Mouse (Mus musculus) limb, embryonic 14.5 days (tissue): ENCODE data around the gene Zpr1. TPM values are rescaled to one million over a fixed set of nuclear protein-coding genes. Genes with fewer than 3 reads are reported as not detected.

Source experiments
- ATAC-seq: fragments of 200-750 bp; cut with Nextera tagmentation; 2 replicates; pipeline ENCODE4 v1.8.0; 2017; ENCODE audit warnings: low read depth, moderate number of reproducible peaks, moderate TSS enrichment; ENCODE audit not compliant: low FRiP score
- DNase-seq: peaks from one replicate; pipeline ENCODE4 v3.0.0-alpha.2; 2015; ENCODE audit warnings: low spot score
- H3K27ac ChIP-seq: fragments of 300-500 bp; sonication (generic); replicated peaks from 2 replicates; pipeline ENCODE4 v1.5.1; 2014; ENCODE audit warnings: low read depth, mild to moderate bottlenecking, low read length, moderate library complexity, mixed read lengths
- H3K27me3 ChIP-seq: fragments of 300-500 bp; sonication (generic); 2 replicates; pipeline ENCODE4 v1.6.1; 2014; ENCODE audit warnings: low read length, mixed read lengths; ENCODE audit not compliant: control insufficient read depth, insufficient read depth
- H3K36me3 ChIP-seq: fragments of 300-500 bp; sonication (generic); 2 replicates; pipeline ENCODE4 v1.6.1; 2014; ENCODE audit warnings: mild to moderate bottlenecking, low read length, moderate library complexity, mixed read lengths; ENCODE audit not compliant: control insufficient read depth, insufficient read depth
- H3K4me1 ChIP-seq: fragments of 300-500 bp; sonication (generic); 2 replicates; pipeline ENCODE4 v1.6.1; 2014; ENCODE audit warnings: antibody characterized with exemption, low read length, mixed read lengths; ENCODE audit not compliant: control insufficient read depth, insufficient read depth
- H3K4me2 ChIP-seq: fragments of 300-500 bp; sonication (generic); replicated peaks from 2 replicates; pipeline ENCODE4 v1.6.1; 2014; ENCODE audit warnings: low read depth, mild to moderate bottlenecking, low read length, moderate library complexity; ENCODE audit not compliant: severe bottlenecking
- H3K4me3 ChIP-seq: fragments of 300-500 bp; sonication (generic); replicated peaks from 2 replicates; pipeline ENCODE4 v1.5.1; 2014; ENCODE audit warnings: low read length
- H3K9ac ChIP-seq: fragments of 300-500 bp; sonication (generic); 2 replicates; pipeline ENCODE4 v1.6.1; 2014; ENCODE audit warnings: mild to moderate bottlenecking, low read depth, low read length, moderate library complexity; ENCODE audit not compliant: severe bottlenecking
- H3K9me3 ChIP-seq: fragments of 300-500 bp; sonication (generic); 2 replicates; pipeline ENCODE4 v1.6.1; 2016; ENCODE audit warnings: low read length; ENCODE audit not compliant: control insufficient read depth
- POLR2A ChIP-seq: fragments of 200-500 bp; IDR thresholded peaks from 2 replicates; pipeline ENCODE4 v1.8.0; 2012; ENCODE audit warnings: inconsistent platforms, mild to moderate bottlenecking, moderate library complexity, borderline replicate concordance; ENCODE audit not compliant: insufficient read depth, insufficient read length; ENCODE audit errors: extremely low read depth
- WGBS: fragments of 180-500 bp; shearing (Covaris S2); extraction: QIAGEN DNeasy Blood & Tissue Kit; methylation state at CpG from one replicate; pipeline ENCODE4 v1.1.7; 2014; 5-methylcytosine and 5-hydroxymethylcytosine counted together
- polyA plus RNA-seq, 2 experiments: library from polyadenylated mRNA; depleted of rRNA in 1 of 2; stranded (reverse) in 1 of 2; unstranded in 1 of 2; fragments of >200 nt; fragmentation: Nextera tagmentation in 1 of 2; extraction: Ambion mirVana in 1 of 2; gene quantifications; 2 replicates each; pipeline versions ENCODE4 v1.2.1 to v1.2.3; 2012 to 2014

Zpr1 gene
- polyA plus RNA-seq, 2 experiments, result 38.7 to 54.2 TPM

DNA sequence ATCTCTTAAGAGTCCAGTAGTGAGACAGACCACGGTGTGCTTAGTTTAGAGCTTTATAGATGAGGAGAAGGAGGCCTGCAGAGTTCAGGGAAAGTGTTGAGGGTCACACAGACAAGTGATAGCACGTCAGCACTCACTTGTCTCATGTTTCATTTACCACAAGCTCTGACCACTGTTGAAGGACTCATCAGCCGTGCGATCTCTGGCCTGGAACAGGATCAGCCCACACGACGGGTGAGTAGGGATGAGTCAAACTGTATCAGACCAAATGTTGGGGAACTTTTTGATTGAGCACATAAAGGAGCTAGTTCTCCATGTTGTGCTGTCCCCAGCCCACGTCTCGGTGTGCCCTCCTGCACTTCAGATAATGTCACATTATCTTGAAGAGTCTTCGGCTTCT lies 1.6 kb downstream of the Zpr1 start:
- Histone ChIP-seq H3K4me1 (peaks cover 5% of the 10 kb centered on the region; the same call in 1 of the 2 replicates), H3K9me3 (no peaks in the 10 kb centered on the region), H3K27me3 (no peaks in the 10 kb centered on the region), H3K36me3 (peaks cover 47% of the 10 kb centered on the region), H3K27ac (no peak overlapping the region), H3K4me3 (no peak overlapping the region), H3K4me2 (no peak overlapping the region), H3K9ac (no peak overlapping the region)
- ATAC-seq (no peak), DNase-seq (no peak)
- TF ChIP-seq POLR2A, result no peak
- WGBS, result 90% methylated on average over 9 of the region's 9 CpGs

DNA sequence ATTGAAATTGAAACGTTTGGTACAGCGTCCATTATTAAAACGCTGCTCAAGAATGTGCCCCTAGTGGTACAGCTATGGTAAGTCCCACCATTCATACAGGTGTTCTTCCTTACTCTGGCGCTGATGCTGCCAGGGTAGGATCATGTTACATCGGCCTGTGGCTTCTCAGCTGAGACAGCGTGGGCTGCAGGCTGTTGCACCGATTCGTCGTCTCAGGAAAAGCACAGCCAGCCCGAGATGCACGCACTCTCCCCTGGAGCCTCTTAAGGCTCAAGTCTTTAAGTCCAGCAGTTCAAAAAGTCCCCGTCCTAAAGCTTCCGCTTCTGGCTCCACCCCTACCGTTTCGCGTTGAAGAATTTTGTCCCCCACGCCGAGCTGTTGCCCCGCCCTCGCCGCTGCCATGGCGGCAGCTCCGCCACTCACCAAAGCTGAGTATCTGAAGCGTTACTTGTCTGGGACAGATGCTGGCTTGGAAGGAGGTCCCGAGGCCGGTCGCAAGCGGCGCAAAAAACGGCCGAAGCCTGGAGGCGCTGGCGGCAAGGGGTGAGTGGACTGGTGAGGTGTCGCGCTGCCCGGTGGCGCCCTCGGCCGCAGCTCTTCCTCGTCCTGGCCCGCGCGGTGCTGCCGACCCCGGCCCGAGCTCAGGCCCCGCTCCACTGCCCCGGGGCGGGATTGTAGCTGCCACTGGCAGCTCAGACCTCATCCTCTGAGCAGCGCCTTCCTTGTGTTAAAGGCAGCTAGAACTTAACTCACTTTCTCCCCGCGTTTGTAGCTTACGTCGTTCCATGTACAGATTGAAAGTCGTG lies 10.0 kb downstream of the Zpr1 start, which contains the start of gene Bud13:
Bud13 (plus strand) TSS at position 378 of the 806 bp plus-strand sequence.
- DNase-seq (peak; percentile 92), ATAC-seq (peak; percentile 94)
- no peaks in the 10 kb centered on the region for H3K9me3 ChIP-seq
- no peaks in the 10 kb centered on the region for H3K27me3 ChIP-seq
- peak within 1 kb of the TSS; percentile 68 for H3K27ac ChIP-seq
- H3K9ac ChIP-seq, result peak within 1 kb of the TSS; percentile 84
- under 1% methylated on average over 51 of the region's 55 CpGs for WGBS
- peak; percentile 87; the same call in 1 of the 2 replicates for TF ChIP-seq POLR2A
- H3K4me3 ChIP-seq, result peak within 1 kb of the TSS; percentile 71
- peaks cover 6% of the 10 kb centered on the region for H3K4me1 ChIP-seq
- H3K36me3 ChIP-seq, result peaks cover 52% of the 10 kb centered on the region
- peak within 1 kb of the TSS; percentile 53 for H3K4me2 ChIP-seq

DNA sequence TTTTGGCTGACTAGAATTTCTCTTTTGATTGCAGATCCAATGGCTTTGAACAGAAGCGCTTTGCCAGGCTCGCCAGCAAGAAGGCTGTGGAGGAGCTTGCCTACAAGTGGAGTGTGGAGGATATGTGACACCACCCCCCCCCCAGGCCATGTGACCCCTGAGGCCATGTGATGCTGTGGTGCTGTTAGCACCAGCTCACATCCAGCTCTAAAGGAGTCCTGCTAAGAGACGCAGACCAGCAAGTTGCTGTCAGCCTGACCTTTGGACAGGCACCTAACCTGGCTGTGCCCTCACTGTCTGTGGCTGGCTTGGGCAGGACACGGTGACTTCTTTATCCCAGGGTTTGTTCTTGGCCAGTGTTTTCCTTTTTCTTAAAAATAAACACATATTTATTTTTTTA lies 25.5 kb downstream of the Zpr1 start:
- Histone ChIP-seq H3K27me3 (no peaks in the 10 kb centered on the region), H3K36me3 (peaks cover 62% of the 10 kb centered on the region), H3K4me3 (no peak overlapping the region), H3K4me1 (no peaks in the 10 kb centered on the region), H3K9ac (no peak overlapping the region), H3K9me3 (no peaks in the 10 kb centered on the region), H3K4me2 (no peak overlapping the region), H3K27ac (no peak overlapping the region)
- 79% methylated on average over 4 of the region's 4 CpGs for WGBS
- DNase-seq (no peak), ATAC-seq (no peak)
- TF ChIP-seq POLR2A, result no peak

DNA sequence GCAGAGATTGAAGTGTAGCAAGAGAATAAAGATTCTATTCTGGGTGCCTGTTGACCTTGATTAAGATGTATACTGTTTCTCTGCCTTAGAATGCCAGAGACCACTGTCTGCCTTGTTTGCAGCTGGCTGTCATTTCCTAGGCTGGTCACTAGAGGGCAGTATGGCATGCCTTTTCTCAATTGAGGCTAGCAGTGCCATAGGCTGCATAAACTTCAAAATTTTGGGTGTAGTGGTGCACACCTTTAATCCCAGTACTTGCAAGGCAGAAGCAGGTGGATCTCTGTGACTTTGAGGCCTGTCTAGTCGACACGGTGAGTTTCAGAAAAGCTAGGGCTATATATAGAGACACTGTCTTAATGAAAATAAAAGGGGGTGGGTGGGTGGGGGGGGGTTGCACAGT lies 29.3 kb downstream of the Zpr1 start:
- Histone ChIP-seq H3K4me3 (no peak overlapping the region), H3K4me2 (no peak overlapping the region), H3K27ac (no peak overlapping the region), H3K4me1 (no peaks in the 10 kb centered on the region), H3K9me3 (no peaks in the 10 kb centered on the region), H3K36me3 (peaks cover 29% of the 10 kb centered on the region), H3K27me3 (no peaks in the 10 kb centered on the region), H3K9ac (no peak overlapping the region)
- ATAC-seq, result no peak; the same call in 1 of the 2 replicates
- WGBS, result 16% methylated on average over 2 of the region's 2 CpGs
- TF ChIP-seq POLR2A, result no peak
- DNase-seq, result peak; percentile 69

DNA sequence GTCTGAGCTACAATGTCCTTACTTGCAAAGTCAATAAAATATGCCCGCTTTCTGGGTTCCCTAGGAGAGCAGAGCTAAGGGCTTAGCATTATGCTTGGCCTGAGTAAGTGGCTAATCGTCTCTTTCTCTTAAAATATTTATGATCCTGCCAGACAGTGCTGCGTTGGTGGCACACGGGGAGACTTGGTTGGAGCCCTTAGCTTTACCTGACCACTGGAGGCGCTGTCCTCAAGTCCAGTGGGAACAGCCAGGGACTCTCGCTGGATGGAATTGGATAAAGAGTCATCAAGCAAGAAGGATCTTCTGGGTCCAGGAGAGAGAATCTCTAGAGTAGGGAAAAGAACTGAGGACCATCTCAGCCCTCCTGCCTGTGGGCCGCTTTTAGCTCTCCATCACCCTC lies 36.3 kb downstream of the Zpr1 start:
- no peaks in the 10 kb centered on the region for H3K36me3 ChIP-seq
- no peak overlapping the region for H3K9ac ChIP-seq
- H3K4me3 ChIP-seq, result no peak overlapping the region
- TF ChIP-seq POLR2A, result no peak
- ATAC-seq (no peak), DNase-seq (no peak)
- H3K27ac ChIP-seq, result no peak overlapping the region
- H3K9me3 ChIP-seq, result no peaks in the 10 kb centered on the region
- no peaks in the 10 kb centered on the region for H3K4me1 ChIP-seq
- H3K27me3 ChIP-seq, result no peaks in the 10 kb centered on the region
- no peak overlapping the region for H3K4me2 ChIP-seq
- 13% methylated on average over 7 of the region's 7 CpGs for WGBS

DNA sequence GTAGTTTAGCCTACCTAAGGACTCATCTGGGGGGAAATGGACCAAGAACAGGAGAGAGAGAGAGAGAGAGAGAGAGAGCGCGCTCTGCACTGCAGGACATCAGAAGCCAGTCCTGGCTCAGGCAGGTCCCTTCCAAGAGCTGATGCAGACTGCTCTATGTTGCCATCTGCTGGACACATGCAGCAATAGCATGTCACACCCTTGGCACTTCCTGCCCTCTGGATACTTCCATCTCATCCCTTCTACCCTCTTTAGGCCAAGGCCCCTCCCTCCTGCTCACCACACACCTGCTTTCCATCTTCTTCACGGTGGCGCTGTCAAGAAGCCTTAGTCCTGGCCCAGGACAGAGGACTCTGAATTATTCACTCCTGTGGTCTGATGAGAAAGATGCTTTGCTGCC lies 41.6 kb downstream of the Zpr1 start:
- Histone ChIP-seq H3K4me1 (0 out of 2 replicates have a peak, but pooled peaks cover 3% of the 10 kb centered on the region), H3K9ac (no peak overlapping the region), H3K27me3 (no peaks in the 10 kb centered on the region), H3K9me3 (no peaks in the 10 kb centered on the region), H3K4me3 (no peak overlapping the region), H3K4me2 (no peak overlapping the region), H3K27ac (no peak overlapping the region), H3K36me3 (no peaks in the 10 kb centered on the region)
- peak; percentile 68; the same call in 1 of the 2 replicates for ATAC-seq
- WGBS, result 8% methylated on average over 4 of the region's 4 CpGs
- no peak for TF ChIP-seq POLR2A
- DNase-seq, result peak; percentile 79
